Mouse (Mus musculus): ENCODE results near the gene Gimap4. TPM values are rescaled to one million over a fixed set of nuclear protein-coding genes. Genes with fewer than 3 reads are reported as not detected.

The Gimap4 gene
- total RNA-seq (2021), result 10 to 100 TPM; 41.2 to 60.8 TPM
- long read RNA-seq, experiment 1, transcript Gimap4-202 (3 exons, 1,804 nt), result major isoform, 12 of 13 reads
- long read RNA-seq, experiment 1, partial matches to known transcripts, result 0 of 13 reads
- long read RNA-seq, experiment 1, other reads (novel, unspliced or antisense), result 0 of 13 reads
- long read RNA-seq, experiment 2, partial matches to known transcripts, result 0 of 4 reads
- long read RNA-seq, experiment 2, other reads (novel, unspliced or antisense), result 1 of 4 reads

DNA sequence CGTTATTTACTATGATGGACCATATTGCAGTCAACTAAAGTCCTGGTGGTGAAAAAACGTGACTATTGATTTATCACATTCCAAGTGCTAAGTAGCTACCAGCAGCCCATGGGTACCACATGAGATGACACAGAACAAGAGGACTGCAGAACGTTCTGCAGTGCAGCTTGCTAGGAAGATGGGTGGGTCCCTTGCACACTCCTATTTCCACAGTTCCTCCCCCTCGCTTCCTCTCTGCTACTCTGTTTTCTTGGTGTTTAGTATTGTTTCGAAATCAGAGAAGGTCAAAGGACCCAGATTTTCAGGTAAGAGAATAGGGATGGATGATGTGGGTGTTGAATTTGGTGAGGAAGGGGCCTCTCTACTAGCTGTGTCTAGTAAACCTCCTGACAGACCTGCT is at the start of gene Gimap4:
Gene Gimap4, plus strand, starts transcription at position 231 of the 400 bp plus-strand sequence.
- DNase-seq, result no peak

DNA sequence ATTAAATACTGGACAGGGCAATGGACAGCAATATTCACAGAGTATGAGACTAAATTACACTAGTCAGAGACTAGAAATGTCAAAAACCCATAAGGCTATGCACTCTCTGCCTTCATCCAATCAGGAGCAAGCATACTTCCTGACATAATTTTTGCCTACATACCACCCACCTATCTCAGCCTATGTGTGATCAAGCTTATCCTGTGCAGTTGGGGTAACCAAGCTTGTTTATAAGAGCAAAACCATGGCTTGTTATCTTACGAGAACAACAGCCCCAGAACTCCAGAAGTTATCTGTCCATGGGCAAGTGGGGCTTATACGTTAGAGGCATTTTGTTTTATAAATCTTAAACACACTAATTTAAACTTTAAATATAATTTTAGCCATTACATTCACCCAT is 49.2 kb upstream of the Gimap4 start:
- no peak for DNase-seq

DNA sequence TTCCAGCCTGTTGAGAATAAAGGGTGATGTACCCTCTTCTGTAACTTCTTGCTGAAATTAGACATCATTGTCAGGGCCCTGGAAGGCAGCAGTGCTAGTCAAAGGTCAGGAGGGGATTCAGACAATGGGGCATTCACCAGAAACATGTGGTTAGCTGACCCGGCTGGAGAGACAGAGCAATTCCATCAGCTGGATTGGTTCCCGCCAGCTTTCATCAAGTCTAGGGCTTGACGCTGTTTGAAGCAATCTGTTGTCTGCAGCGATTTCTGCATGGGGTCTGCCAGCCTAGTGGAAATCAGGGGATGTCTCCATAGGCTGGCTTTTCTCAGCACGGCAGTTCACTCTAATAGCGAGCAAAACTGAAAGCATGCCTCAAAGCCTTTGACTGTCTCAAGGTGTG is 47.8 kb upstream of the Gimap4 start:
- DNase-seq, result no peak

DNA sequence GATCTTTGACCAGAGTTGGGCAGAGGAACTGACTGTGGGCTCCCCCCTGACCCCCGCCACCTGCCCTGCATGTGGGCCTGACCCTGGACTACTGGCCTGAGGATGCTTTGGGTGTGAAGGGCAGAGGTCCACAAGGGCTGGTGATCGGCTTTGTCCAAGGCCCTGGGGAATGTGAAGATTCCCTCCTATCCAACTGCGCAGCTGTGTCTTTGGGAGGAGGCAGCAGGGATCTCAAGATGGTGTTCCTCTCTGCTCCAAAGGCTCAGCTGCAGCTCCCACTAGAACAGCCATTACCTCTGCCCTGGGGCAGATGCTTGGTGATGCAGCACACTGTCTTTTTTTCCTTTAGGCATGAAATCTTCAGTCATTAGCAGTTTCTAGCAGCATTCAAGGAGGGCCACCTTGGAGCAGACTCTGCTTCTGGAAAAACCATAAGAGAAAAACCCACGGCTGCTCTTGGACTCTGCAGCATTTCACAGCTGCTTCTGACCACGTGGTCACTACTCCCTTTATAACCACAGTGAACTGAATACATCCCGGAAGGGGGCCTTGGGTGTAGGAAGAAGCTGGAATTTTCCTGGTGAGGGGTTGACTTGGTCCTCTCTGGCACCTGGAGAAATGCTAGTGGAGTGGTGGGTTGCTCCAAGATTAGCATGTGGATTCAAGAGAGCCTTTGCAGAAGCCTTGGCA is 46.4 kb upstream of the Gimap4 start:
- no peak for DNase-seq

DNA sequence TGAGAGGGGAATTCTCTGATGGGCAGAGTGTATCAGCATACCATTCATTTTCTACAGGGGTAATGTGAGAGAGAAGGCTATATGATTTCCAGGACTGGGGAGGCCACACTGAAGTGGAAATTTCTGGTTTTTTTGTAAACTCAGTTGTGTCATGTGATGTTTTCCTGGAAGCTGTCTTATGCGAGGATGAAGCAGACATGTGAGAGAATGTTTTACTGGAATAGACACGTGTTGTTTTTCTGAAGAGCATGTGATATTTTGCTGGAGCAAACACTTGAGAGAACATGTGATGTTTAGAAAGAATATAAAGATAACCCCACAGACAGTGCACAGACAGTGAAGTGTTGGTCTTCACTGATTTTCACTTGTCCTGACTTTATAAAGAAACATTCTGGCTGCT is 45.8 kb upstream of the Gimap4 start:
- DNase-seq, result no peak

DNA sequence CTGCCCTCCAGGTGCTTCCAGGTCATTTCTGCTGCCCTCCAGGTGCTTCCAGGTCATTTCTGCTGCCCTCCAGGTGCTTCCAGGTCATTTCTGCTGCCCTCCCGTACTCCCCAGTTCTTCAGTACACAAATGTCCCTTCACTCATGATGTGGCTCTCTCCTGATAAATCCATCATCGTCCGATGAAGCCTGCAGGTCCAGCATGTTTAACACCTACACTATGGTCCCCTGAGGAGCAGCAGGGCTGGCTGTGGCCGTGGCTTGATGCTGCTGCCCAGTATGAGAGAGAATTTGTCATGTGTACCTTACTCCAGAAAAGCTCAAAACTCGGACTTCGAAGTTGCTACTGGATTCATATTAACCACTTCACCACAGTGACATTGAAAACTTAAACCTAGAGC is 43.0 kb upstream of the Gimap4 start:
- DNase-seq, result no peak

DNA sequence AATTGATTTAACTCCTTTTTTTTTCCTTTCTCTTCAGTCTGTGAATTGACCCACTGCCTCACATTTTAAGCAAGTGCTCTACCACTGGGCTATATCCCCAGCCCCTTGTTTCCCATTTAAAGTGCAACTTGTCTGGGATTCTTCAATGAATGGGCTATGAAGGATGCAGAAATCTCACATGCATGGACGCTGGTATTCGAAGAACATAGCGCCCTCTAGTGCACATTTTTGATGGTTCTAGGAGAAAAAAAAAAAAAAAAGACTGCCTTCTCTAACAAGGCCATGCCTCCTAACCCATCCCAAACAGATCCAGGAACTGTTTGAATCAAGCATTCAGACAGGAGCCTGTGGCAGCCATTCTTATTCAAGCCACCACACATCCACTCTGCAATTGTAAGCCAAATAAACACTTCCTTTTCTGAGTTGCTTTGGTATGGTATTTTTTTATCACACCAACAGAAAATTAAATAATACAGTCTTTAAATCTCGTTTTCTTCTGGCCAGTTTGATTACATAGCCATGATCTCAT is 41.5 kb upstream of the Gimap4 start:
- peak in 1 of 2 experiments; percentile 44 for DNase-seq

DNA sequence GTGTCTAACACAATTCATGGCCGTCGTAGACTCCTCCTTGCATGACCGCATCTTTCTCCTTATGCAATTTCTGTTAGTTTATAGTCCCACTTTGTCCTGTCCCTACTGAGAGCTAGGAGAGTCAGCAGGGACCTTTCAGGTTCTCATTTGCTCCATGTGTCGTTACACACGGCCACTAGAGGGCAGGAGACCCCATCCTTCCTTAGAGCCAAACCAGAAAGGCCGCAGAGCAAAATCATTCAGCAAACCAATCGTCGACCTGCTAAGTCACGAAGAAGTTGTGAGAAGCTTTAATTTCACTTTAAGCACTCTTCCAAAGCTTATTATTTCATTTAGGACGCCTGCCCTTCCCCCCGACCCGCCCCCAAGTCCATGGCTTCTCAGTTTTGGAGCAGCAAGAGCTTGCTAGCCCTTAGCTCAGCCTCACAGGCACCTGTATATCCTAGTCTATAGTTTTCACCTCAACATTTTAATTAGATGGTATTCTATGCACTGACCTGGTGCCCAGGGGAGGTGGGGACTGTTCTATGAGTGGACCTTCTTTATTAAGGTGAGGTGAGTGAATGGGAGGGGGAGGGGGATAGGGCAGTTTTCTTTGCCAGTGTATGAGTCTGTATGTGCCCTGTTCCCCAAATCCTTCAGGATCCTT is 38.6 kb upstream of the Gimap4 start:
- peak; percentile 73 to 80 for DNase-seq

DNA sequence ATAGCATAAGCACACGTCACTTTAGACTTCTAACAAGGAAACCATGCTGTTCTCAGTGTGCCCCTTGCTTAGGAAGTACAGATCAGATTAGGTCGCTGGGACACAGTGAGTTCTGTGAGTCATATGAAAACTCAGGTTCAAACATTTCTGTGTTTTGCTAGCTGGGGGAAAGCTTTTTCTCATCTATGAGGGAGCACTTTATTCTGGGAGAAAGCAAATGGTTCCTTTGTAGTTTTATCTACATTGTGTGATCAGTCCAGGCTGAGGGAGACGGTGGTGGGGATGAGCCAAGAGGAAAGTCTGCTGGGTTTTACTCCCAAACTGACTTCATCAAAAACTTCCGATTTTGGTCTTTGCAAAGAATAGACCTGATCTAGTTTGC is 38.0 kb upstream of the Gimap4 start:
- no peak for DNase-seq

DNA sequence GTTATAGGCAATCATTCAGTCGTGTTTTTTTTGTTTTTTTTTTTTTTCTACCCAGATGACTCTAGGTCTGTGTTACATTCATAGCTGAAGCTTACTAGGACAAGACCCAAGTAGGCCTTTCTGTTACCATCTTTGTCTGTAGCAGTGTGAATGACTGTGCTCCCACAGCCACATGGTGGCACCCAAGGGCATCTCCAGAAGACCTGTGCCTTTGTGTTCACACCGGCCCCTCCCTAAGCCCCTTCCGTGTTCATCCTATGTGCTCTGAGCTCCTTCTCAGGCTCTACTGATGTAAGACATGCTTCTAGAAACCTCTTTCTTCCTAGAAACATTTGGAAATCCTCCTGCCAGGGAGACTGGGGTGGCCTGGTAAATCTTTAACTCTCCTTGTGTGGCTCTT is 37.4 kb upstream of the Gimap4 start, which contains the start of gene Gimap8:
Gene Gimap8, plus strand, starts transcription at position 240 of the 400 bp plus-strand sequence.
- DNase-seq, result peak; percentile 44 to 76

DNA sequence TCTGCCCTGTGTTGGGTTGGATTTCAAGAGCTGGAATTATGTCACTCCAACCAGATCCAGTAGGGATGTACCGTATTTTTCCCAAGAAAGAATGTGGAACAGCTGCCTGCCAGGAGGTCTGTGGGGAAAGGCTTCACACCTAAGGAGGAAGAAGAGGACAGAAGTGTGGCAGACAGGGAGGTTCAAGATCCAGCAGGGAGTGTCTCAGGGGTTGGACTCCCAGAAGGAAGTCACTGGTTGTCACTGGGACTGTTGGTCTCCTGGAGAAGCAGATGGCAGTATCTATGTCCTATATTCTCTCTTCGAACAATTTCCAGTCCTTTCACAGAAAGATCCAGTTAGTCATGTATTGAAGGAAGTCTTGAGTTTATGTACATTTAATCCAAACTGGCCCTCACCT is 36.7 kb upstream of the Gimap4 start:
- no peak for DNase-seq

DNA sequence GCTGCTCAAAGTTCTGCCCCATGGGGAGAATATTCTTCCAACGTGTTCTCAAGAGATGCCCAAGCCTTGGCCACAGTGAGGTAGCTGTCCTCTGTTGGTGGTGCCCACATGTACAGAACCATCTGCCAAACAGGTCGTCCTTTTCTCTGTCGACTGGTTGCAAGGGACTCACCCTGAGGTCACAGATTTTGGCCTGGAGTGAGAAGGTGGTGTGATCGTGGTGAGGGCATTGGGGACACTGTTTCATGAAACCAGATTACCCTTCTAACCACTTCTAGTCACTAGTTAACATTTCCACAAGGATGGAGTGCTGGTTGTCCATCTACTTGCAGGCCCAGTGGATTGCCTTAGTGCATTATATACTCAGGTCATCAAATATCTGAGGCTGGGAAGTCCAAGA is 35.6 kb upstream of the Gimap4 start:
- no peak for DNase-seq

DNA sequence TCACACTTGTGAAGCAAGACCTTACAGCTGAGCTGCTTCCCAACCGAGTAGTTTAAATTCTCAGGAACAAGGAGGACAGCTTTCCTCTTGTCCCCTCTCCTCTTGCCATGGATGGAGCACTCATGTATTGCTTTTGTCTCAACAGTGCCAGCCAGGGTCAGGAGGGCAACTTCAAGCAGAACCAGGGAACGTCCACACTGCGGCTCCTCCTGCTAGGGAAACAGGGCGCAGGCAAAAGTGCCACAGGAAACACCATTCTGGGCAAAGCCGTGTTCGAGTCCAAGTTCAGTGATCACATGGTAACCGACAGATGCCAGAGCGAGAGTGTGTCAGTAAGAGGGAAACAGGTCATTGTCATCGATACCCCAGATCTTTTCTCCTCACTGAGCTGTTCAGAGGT is 34.3 kb upstream of the Gimap4 start:
- no peak for DNase-seq

DNA sequence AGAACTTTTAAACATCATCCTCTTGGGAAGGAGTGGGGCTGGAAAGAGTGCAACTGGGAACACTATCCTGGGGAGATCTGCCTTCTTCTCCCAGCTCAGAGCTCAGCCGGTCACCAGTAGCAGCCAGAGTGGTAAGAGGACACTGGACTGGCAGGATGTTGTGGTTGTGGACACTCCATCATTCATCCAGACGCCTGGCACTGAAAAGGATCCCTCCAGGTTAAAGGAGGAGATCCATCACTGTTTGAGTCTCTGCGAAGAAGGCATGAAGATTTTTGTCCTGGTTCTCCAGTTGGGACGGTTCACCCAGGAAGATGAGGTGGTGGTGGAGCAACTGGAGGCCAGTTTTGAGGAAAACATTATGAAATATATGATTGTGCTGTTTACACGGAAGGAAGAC is 25.6 kb upstream of the Gimap4 start:
- no peak for DNase-seq

DNA sequence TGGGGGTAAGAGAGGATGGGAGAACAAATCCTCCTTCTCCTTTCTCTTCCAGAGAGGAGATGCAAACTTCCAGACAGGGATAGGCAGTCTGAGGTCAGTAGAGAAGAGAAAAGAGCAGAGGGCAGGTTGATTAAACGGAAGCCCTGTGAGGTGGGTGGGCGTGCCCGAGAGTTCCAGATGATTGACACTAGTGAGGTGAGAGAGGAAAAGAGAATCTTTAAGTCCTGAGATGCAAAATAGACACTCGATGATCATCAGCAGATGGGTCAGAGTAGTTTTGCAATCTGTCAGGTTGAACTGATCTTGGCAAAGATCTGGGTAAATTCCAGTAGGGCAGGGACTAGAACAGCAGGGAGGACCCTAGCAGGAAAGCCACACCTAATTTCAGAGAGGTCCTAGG is 19.6 kb upstream of the Gimap4 start:
- no peak for DNase-seq

DNA sequence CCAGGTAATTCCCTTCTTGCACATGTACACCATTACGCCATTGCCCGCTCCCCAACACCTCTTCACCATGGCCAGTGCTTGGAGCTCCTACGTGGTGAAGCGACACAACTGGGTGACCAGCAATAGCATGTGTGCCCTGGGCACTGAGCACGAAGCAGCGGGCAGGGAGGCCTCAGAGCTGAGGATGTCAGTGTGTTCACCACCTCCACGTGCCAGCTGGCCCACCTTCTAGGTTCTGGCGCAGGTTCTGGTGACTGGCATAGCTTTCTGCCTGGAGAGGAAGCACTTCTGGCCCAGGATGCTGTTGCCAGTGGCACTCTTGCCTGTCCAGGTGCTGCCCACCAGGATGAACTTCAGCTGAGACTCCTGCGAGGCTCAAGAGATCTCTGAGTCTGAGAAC is 18.9 kb upstream of the Gimap4 start:
- DNase-seq, result no peak

DNA sequence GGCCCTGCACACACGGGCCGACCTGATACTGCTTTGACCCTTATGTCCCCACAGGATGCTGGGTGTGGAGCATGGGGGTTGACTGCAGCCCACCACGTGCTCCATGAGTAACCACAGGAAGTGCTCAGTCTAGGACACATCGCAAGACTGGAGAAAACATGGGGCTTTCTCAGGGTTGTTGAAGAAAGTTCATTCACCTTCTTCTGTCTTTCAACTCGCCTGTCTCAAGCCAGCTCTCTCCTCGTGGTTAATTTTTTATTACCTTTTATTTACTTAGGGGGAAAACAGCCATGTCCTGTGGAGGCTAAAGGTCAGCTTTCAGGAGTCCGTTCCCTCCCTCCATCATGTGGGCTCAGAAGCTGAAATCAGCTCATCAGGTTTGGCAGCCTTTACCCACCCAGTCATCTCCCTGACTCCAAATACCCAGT is 18.2 kb upstream of the Gimap4 start:
- DNase-seq, result no peak

DNA sequence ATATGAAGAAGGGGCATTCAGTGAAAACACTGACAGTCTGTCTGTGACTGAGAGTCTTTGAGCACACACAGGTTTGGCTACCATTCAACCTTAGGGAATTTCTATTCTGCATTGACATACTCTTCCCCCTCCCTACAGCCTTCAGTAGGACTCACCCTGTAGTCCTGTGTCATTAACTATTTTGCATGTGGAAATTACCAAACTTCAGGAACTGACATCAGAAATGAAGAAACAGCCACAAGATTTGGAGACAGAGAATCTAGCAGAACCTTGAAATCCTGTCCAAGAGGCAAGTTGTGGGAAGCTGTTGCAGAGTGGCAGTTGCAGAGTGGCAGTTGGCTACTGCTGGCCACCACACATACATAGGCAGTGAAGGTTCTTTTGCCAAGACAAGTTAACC is 16.3 kb upstream of the Gimap4 start:
- no peak for DNase-seq

DNA sequence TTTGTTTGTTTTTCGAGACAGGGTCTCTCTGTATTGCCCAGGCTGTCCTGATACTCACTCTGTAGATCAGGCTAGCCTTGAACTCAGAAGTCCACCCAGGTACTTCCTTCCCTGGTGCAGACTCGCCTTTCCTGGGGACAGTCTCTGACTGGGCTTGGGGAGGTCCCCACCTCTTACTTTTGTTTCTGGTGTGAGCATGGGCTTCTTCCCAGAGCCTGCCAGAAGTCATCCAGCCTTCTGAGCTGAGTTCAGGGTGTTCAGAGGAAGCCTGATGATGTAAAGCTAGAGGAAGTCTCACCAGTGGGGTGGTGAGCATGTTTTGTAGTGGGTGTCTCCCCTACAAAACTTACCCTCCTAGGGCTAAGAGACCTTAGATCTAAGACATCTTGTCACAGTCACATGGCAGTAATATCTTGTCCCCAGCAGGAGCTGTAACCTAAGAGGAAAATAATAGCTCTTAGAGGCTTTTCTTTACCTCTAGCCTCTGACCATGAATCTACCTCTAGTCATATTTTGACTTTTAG is 14.8 kb upstream of the Gimap4 start:
- no peak for DNase-seq

DNA sequence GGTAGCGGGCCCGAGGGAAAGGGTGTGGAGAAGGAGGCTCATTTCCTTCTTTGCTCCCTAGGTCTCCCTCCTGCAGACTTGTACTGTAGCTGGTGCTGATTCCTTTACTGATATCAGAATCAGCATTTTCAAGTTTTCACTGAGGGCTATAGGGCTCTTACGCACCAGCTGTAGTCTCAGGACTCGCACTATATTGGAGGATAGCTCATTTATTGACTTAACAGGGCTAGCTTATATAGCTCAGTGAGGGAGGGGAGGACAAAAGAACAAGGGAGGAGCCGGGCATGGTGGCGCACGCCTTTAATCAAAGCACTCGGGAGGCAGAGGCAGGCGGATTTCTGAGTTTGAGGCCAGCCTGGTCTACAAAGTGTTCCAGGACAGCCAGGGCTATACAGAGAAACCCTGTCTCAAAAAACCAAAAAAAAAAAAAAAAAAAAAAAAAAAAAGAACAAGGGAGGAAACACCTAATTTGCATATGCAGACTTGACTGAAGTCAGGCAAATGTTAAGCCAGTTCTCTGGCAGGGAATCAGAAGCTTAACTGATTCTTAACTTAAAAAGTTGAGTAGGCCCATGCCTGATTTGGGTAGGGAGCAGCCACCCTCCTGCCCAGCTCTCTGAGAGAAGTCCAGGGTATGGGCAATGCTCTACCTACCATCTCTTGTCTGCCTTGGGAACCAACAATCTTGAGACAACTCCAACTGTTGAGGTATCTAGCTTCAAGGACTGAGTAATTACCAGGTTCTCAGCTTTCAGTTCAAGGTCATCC is 9.9 kb upstream of the Gimap4 start:
- no peak for DNase-seq

DNA sequence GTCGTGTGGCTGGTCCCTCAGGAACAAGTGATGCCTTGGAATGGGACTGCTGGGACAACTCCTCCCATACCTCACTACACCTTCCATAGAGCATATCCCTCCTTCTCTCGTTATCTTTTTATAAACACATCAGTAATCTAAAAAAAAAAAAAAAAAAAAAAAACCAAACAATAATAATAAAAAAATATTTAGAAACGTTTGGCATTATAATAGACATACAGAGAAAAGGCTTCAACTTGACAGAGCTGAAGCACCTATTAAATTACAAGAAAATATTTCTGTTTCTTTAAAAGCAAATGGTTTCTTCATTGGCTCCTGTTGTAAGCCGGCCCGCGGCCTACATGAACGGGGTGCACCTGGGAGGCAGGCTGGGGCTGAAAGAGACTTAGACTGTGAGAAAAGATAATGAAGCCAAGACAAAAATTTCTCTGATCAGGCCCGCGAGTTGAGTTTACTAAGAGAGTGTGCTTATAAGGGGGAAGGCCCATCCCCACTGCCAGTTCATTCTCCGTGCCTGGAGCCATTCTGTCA is 8.9 kb upstream of the Gimap4 start:
- DNase-seq, result no peak

Measured in adrenal gland, postnatal 36 days (tissue).